ENCODE assay signal across 15 mouse cellular contexts in the genomic region with DNA sequence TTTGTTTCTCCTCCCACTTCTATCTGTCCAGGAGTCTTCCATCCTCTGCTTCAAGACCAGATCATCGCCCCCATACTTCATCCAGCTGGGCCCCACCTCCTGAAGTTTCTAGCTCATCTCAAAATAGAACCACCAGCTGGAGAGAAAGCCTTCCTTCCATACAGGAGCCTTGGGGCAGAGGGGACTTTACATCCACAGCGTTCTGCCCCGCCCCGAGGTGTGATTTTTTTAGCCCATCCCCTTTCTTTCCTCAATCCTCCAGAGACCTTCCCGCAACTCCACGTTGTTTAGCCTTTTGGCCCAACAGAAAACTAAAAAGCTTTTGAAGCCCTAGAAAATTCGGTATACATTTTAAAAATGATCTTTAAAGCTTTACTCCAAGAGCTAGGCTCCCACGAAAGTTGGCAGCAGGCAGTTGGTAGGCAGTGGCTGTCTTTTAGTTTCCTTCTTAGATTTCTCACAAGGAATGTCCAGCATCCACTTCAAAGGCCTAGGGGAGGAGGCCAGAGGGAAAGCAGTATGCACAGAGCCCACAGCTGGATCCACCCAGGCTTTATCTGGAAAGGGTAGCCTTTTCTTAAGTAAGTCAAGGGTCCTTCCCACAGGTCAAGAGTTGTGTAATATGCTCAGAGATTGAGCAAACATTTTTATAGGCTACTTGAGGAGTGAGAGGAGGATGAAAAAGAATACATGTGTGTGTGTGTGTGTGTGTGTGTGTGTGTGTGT. TPM values are rescaled to one million over a fixed set of nuclear protein-coding genes. Genes with fewer than 3 reads are reported as not detected.
A peak's percentile ranks its signal among the peaks of the same experiment; 100 is the strongest.
DNase-seq lines count a peak whose midpoint lies in the region; ATAC-seq and TF ChIP-seq lines count a peak whose summit lies in the region.
"Had no signal": no experiment of that assay in that cellular context is flagged by ENCODE, and none has a peak within 500 bp of the region (broad histone marks: within the 10 kb centered on the region; RNA-seq: fewer than 3 reads in every experiment).

No protein-coding gene starts in this region.

- no peak overlapping the region for H3K4me3 ChIP-seq in lung, embryonic 14.5 days (ENCODE audit: low read depth, low read length)
- H3K4me3 ChIP-seq: heart, embryonic 10.5 days had no signal

- no peak overlapping the region for H3K27ac ChIP-seq in lung, embryonic 14.5 days (ENCODE audit: low read depth)
- H3K27ac ChIP-seq: heart, embryonic 10.5 days; liver, embryonic 14.5 days had no signal

- no peaks in the 10 kb centered on the region for H3K4me1 ChIP-seq in lung, embryonic 14.5 days (ENCODE audit: insufficient read depth)
- H3K4me1 ChIP-seq: heart, embryonic 10.5 days had no signal

- H3K27me3 ChIP-seq in lung, embryonic 14.5 days (ENCODE audit: insufficient read depth, low read length): no peaks in the 10 kb centered on the region

- H3K9me3 ChIP-seq in lung, embryonic 14.5 days (ENCODE audit: low read depth, low read length): no peaks in the 10 kb centered on the region
- H3K9me3 ChIP-seq: heart, embryonic 10.5 days had no signal

- H3K9ac ChIP-seq in lung, embryonic 14.5 days: no peak overlapping the region
- H3K9ac ChIP-seq: liver, embryonic 14.5 days had no signal

- 55% methylated on average over 8 of the region's 8 CpGs for WGBS in lung, embryonic 14.5 days

- H3K4me2 ChIP-seq in lung, embryonic 14.5 days: no peak overlapping the region
- H3K4me2 ChIP-seq: midbrain, embryonic 11.5 days had no signal

- DNase-seq in left cerebral cortex, postnatal 14 days (ENCODE audit: low spot score in 2 of 2): peak; percentile 22 to 44
- no peak for DNase-seq in left cerebral cortex, adult 11 months (ENCODE audit: low spot score)
- peak; percentile 76 for DNase-seq in brain, adult 2 months (ENCODE audit: low read depth, low spot score)
- DNase-seq in lung, embryonic 14.5 days: peak; percentile 60
- DNase-seq in right cerebral cortex, postnatal 25 days: peak; percentile 50
- no peak for DNase-seq in Muller cell, postnatal 12 days (ENCODE audit: inconsistent ontology term)
- no peak for DNase-seq in urinary bladder, postnatal 25 days (ENCODE audit: low spot score)
- DNase-seq: adrenal gland, postnatal 25 days; cerebellum, postnatal 36 days; heart, postnatal 4 days; kidney, postnatal 4 days; thymus, postnatal 36 days had no signal

- ATAC-seq in lung, embryonic 14.5 days (ENCODE audit: insufficient read depth): peak; percentile 82

- no peaks in the 10 kb centered on the region for H3K36me3 ChIP-seq in lung, embryonic 14.5 days (ENCODE audit: insufficient read depth)
- H3K36me3 ChIP-seq: heart, embryonic 10.5 days had no signal

- no peak for TF ChIP-seq CTCF in lung, embryonic 14.5 days (IDR thresholded peaks at IDR 0.05; ENCODE audit: low read depth)

- intact Hi-C loops in left cerebral cortex, postnatal 14 days (cut with DNase I): no loop called here

RNA-seq across cellular contexts. Expression of a gene that starts 20.1 kb away (rescaled TPM):
- 100 to 1,000 TPM; 206 to 211 TPM for total RNA-seq in left cerebral cortex, postnatal 14 days (2021)
- 70.5 and 70.7 TPM in 2 replicates for polyA plus RNA-seq in lung, embryonic 14.5 days (2014; fragmentation: Nextera tagmentation; extraction: Ambion mirVana)

Comparison
In these comparisons a context has a peak if more than half of its experiments do, and no peak if none do; other contexts are left out.
1. DNase-seq: peak in left cerebral cortex, postnatal 14 days (2 of 2), brain, adult 2 months (single experiment), lung, embryonic 14.5 days (single experiment) and right cerebral cortex, postnatal 25 days (single experiment); none in left cerebral cortex, adult 11 months (single experiment), Muller cell, postnatal 12 days (single experiment) and urinary bladder, postnatal 25 days (single experiment).